Comparison of ENCODE assay signal across 12 mouse cellular contexts in genomic region chr13:54978804-54979203, GRCm38 (mm10). TPM values are rescaled to one million over a fixed set of nuclear protein-coding genes. Genes with fewer than 3 reads are reported as not detected.
DNase-seq lines count a peak whose midpoint lies in the region; ATAC-seq lines count a peak whose summit lies in the region.
"Had no signal": no experiment of that assay in that cellular context is flagged by ENCODE, and none has a peak within 500 bp of the region (broad histone marks: within the 10 kb centered on the region; RNA-seq: fewer than 3 reads in every experiment).

No protein-coding gene starts in this region.

- no peaks in the 10 kb centered on the region for H3K36me3 ChIP-seq in kidney, embryonic 14.5 days (ENCODE audit: control insufficient read depth, insufficient read depth, low read length)
- H3K36me3 ChIP-seq: G1E; kidney, embryonic 15.5 days had no signal

- no peak overlapping the region for H3K9ac ChIP-seq in kidney, embryonic 14.5 days (ENCODE audit: low read depth, low read length)
- H3K9ac ChIP-seq: kidney, embryonic 15.5 days had no signal

- H3K27ac ChIP-seq in kidney, embryonic 14.5 days (ENCODE audit: low read depth, low read length) = no peak overlapping the region
- H3K27ac ChIP-seq: kidney, embryonic 15.5 days had no signal

- 65% methylated on average over 8 of the region's 8 CpGs for WGBS in kidney, embryonic 14.5 days

- no peaks in the 10 kb centered on the region for H3K4me1 ChIP-seq in kidney, embryonic 14.5 days (ENCODE audit: control insufficient read depth, insufficient read depth, low read length)
- H3K4me1 ChIP-seq: kidney, embryonic 15.5 days had no signal

- no peak overlapping the region for H3K4me3 ChIP-seq in kidney, embryonic 14.5 days (ENCODE audit: low read length)
- H3K4me3 ChIP-seq: kidney, embryonic 15.5 days had no signal

- peak; percentile 18 for DNase-seq in adrenal gland, postnatal 25 days
- no peak for DNase-seq in adrenal gland, adult 18-20 months (ENCODE audit: low spot score in 2 of 2)
- peak; percentile 42 for DNase-seq in left cerebral cortex, postnatal 4 days
- DNase-seq in left cerebral cortex, postnatal 14 days (ENCODE audit: low spot score in 2 of 2) = no peak
- peak; percentile 45 for DNase-seq in 3134 (ENCODE audit: extremely low read depth, insufficient read length, low spot score)
- peak; percentile 76 for DNase-seq in cerebellum, adult 9-10 months
- no peak for DNase-seq in B cell, adult 2 months

- H3K27me3 ChIP-seq in kidney, embryonic 14.5 days (ENCODE audit: control insufficient read depth, insufficient read depth, low read length) = peaks cover 4% of the 10 kb centered on the region; the same call in 1 of the 2 replicates

- intact Hi-C loops in left cerebral cortex, postnatal 4 days (cut with DNase I) = no loop called here
- intact Hi-C loops in left cerebral cortex, postnatal 14 days (cut with DNase I) = no loop called here

- ATAC-seq in kidney, embryonic 14.5 days (ENCODE audit: low FRiP score, low TSS enrichment) = no peak

- H3K4me2 ChIP-seq in kidney, embryonic 14.5 days (replicated peaks; ENCODE audit: low read depth, low read length) = no peak overlapping the region
- H3K4me2 ChIP-seq: kidney, embryonic 15.5 days; liver, embryonic 11.5 days had no signal

- H3K9me3 ChIP-seq in kidney, embryonic 14.5 days (ENCODE audit: control insufficient read depth, low read length) = no peaks in the 10 kb centered on the region
- H3K9me3 ChIP-seq: G1E; kidney, embryonic 15.5 days had no signal

RNA-seq across cellular contexts. Expression of gene Unc5a, which starts 29.6 kb away (rescaled TPM):
- 6.6 and 9.0 TPM in 2 replicates for total RNA-seq in adrenal gland, postnatal 25 days (2021)
- total RNA-seq in adrenal gland, adult 18-20 months (2021) = 1 to 10 TPM; 7.4 to 9.1 TPM
- total RNA-seq in left cerebral cortex, postnatal 4 days (2021) = 10 to 100 TPM; 51.7 to 52.6 TPM
- total RNA-seq in left cerebral cortex, postnatal 14 days (2021) = 10 to 100 TPM; 66.0 to 78.0 TPM
- polyA plus RNA-seq in kidney, embryonic 14.5 days (2014; fragmentation: Nextera tagmentation; extraction: Ambion mirVana) = 2.1 and 2.5 TPM in 2 replicates
- total RNA-seq: G1E had no signal

RNA-seq across cellular contexts. Expression of gene Hk3, which starts 42.4 kb away (rescaled TPM):
- 0.52 and 0.88 TPM in 2 replicates for total RNA-seq in adrenal gland, postnatal 25 days (2021)
- 1 to 10 TPM; 1.1 to 2.6 TPM for total RNA-seq in adrenal gland, adult 18-20 months (2021)
- 1 to 10 TPM; 1.1 to 1.3 TPM for total RNA-seq in left cerebral cortex, postnatal 4 days (2021)
- total RNA-seq in left cerebral cortex, postnatal 14 days (2021) = 1 to 10 TPM; 1.3 to 1.8 TPM
- 0.53 and 0.83 TPM in 2 replicates for polyA plus RNA-seq in kidney, embryonic 14.5 days (2014; fragmentation: Nextera tagmentation; extraction: Ambion mirVana)
- polyA plus RNA-seq: C2C12 had no signal

Comparison
In these comparisons a context has a peak if more than half of its experiments do, and no peak if none do; other contexts are left out.
1. DNase-seq: peak in adrenal gland, postnatal 25 days (single experiment), left cerebral cortex, postnatal 4 days (single experiment), 3134 (single experiment) and cerebellum, adult 9-10 months (single experiment); none in adrenal gland, adult 18-20 months (0 of 2), left cerebral cortex, postnatal 14 days (0 of 2) and B cell, adult 2 months (0 of 2).